Mouse (Mus musculus): ENCODE data around the gene Cped1. TPM values are rescaled to one million over a fixed set of nuclear protein-coding genes. Genes with fewer than 3 reads are reported as not detected.

Cped1 gene
- total and polyA plus RNA-seq, 3 experiments = not detected

DNA sequence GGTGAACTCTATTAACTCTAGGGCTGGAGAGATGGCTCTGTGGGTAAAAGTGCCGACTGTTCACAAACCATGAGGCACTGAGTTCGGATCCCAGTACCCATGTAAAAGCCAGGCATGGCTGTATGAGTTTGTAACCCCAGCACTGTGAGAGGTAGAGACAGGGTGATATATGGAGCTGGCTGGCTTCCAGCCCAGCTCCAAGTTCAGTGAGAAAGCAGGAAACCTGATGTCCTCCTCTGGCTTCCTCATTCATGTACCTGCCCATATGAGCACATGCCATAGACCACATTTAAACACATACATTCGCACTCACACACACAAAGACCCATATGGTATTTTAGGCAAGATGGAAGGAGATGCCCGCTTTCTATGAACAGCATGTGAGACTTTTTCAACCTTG is 296.7 kb downstream of the Cped1 start:
- DNase-seq (ENCODE audit: low read depth, low spot score) = no peak
- H3K27ac ChIP-seq (ENCODE audit: control insufficient read depth, low read depth, low read length) = no peak overlapping the region
- H3K9me3 ChIP-seq (replicated peaks; ENCODE audit: insufficient read depth, low read length) = no peaks in the 10 kb centered on the region
- H3K4me3 ChIP-seq (ENCODE audit: control insufficient read depth in 1 of 2, insufficient read depth in 1 of 2, low read depth in 2 of 2, low read length in 2 of 2) = no peak overlapping the region
- no peak overlapping the region for H3K9ac ChIP-seq (ENCODE audit: control insufficient read depth, low read depth, low read length, poor library complexity, severe bottlenecking)
- H3K36me3 ChIP-seq (ENCODE audit: control insufficient read depth in 1 of 2, insufficient read depth in 2 of 2, low read length in 2 of 2) = no peaks in the 10 kb centered on the region
- H3K4me1 ChIP-seq (ENCODE audit: control insufficient read depth in 1 of 2, insufficient read depth in 2 of 2, low read length in 2 of 2) = no peaks in the 10 kb centered on the region
- TF ChIP-seq TAL1 (IDR thresholded peaks at IDR 0.05; ENCODE audit: low read length) (no peak), MAX (IDR thresholded peaks at IDR 0.05; ENCODE audit: low read length) (no peak), RAD21 (IDR thresholded peaks at IDR 0.05; ENCODE audit: low read depth, low read length) (no peak), NELFE (IDR thresholded peaks at IDR 0.05; ENCODE audit: low read depth, low read length) (no peak), SIN3A (IDR thresholded peaks at IDR 0.05; ENCODE audit: low read length) (no peak), GABPA (IDR thresholded peaks at IDR 0.05; ENCODE audit: low read depth, low read length) (no peak), KAT2A (conservative IDR thresholded peaks at IDR 0.05; ENCODE audit: low read depth, low read length) (no peak), TBP (IDR thresholded peaks at IDR 0.05; ENCODE audit: low read depth, low read length) (no peak), JUND (IDR thresholded peaks at IDR 0.05; ENCODE audit: low read depth, low read length) (no peak), E2F4 (IDR thresholded peaks at IDR 0.05; ENCODE audit: borderline replicate concordance, low read depth, low read length) (no peak), MAZ (IDR thresholded peaks at IDR 0.05; ENCODE audit: low read depth, low read length) (no peak), ZKSCAN1 (IDR thresholded peaks at IDR 0.05; ENCODE audit: low read depth, low read length) (no peak), ZC3H11A (IDR thresholded peaks at IDR 0.05; ENCODE audit: low read depth, low read length) (no peak), CHD1 (IDR thresholded peaks at IDR 0.05; ENCODE audit: low read depth, low read length) (no peak), MYC (IDR thresholded peaks at IDR 0.05; ENCODE audit: low read depth, low read length) (no peak), ZMIZ1 (IDR thresholded peaks at IDR 0.05; ENCODE audit: low read depth, low read length) (no peak), MEF2A (IDR thresholded peaks at IDR 0.05; ENCODE audit: extremely low read depth, insufficient replicate concordance, low read depth, low read length, poor library complexity, severe bottlenecking) (no peak), NRF1 (IDR thresholded peaks at IDR 0.05; ENCODE audit: insufficient read depth, low read depth, low read length, poor library complexity, severe bottlenecking) (no peak), SMC3 (IDR thresholded peaks at IDR 0.05; ENCODE audit: low read depth, low read length) (no peak), MAFK (IDR thresholded peaks at IDR 0.05; ENCODE audit: borderline replicate concordance, low read depth, low read length) (no peak)
- no peaks in the 10 kb centered on the region for H3K79me2 ChIP-seq (ENCODE audit: control insufficient read depth, insufficient read depth, low read length, poor library complexity)
- peaks cover 0 to 2% of the 10 kb centered on the region in 2 experiments; a peak in 2 of 4 replicates for H3K27me3 ChIP-seq (ENCODE audit: control insufficient read depth in 1 of 2, insufficient read depth in 2 of 2, low read length in 2 of 2)

DNA sequence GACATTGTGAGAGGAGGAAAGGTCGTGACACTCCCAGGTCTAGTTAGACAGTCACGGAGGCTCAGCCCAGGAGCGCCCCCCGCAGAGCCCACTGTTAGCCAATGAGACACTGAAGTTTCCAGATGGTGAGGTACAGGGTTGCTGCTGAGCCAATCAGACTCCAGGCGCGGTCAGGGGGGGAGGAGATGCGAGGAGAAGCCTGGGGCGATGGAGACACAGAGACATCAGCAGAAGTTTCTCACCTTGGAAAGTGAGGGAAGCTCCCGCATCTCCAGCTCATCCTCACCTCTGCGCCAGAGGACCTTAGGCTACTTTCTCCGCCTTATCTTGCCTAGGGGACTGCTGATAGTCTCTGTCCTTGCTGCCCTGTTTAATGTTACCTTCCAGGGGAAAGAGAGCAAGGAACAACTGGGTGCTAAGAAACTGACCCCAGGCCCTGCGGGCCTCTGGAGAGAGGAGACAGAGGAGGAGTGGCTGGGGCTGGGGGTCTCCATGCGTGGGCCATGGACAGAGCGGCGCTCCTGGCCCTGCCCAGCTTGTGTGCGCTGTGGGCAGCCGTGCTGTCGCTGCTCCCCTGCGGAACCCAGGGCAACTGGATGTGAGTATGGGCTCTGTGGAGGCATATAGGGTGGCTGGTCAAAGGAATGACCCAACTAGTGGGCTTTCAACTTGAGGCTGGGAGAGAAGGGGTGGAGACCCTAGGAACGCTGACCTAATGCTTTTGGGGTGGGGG is 302.5 kb downstream of the Cped1 start, which contains the start of gene Wnt16:
TSS of gene Wnt16 (plus strand) at position 224 of the 733 bp plus-strand sequence.
- no peak within 1 kb of the TSS for H3K4me3 ChIP-seq (ENCODE audit: control insufficient read depth in 1 of 2, insufficient read depth in 1 of 2, low read depth in 2 of 2, low read length in 2 of 2)
- no peak within 1 kb of the TSS for H3K27ac ChIP-seq (ENCODE audit: control insufficient read depth, low read depth, low read length)
- no peak for TF ChIP-seq BHLHE40 (IDR thresholded peaks at IDR 0.05; ENCODE audit: borderline replicate concordance, low read depth, low read length)
- no peak for TF ChIP-seq RCOR1 (IDR thresholded peaks at IDR 0.05; ENCODE audit: low read depth, low read length)
- TF ChIP-seq TCF12 (IDR thresholded peaks at IDR 0.05; ENCODE audit: low read depth, low read length) = no peak

More for the DNA sequence above, 302.5 kb downstream of the Cped1 start, which contains the start of gene Wnt16:
- H3K9ac ChIP-seq (ENCODE audit: control insufficient read depth, low read depth, low read length, poor library complexity, severe bottlenecking) = no peak within 1 kb of the TSS
- H3K9me3 ChIP-seq (replicated peaks; ENCODE audit: insufficient read depth, low read length) = no peaks in the 10 kb centered on the region
- H3K36me3 ChIP-seq (ENCODE audit: control insufficient read depth in 1 of 2, insufficient read depth in 2 of 2, low read length in 2 of 2) = no peaks in the 10 kb centered on the region
- DNase-seq (ENCODE audit: low read depth, low spot score) = no peak
- no peaks in the 10 kb centered on the region for H3K79me2 ChIP-seq (ENCODE audit: control insufficient read depth, insufficient read depth, low read length, poor library complexity)
- peaks cover 2% of the 10 kb centered on the region in 2 experiments; a peak in 2 of 4 replicates for H3K27me3 ChIP-seq (ENCODE audit: control insufficient read depth in 1 of 2, insufficient read depth in 2 of 2, low read length in 2 of 2)
- no peaks in the 10 kb centered on the region for H3K4me1 ChIP-seq (ENCODE audit: control insufficient read depth in 1 of 2, insufficient read depth in 2 of 2, low read length in 2 of 2)
